Mouse (Mus musculus) inflammation-experienced regulatory T-cells (primary cell): ENCODE results near the gene Chpt1. TPM values are rescaled to one million over a fixed set of nuclear protein-coding genes. Genes with fewer than 3 reads are reported as not detected.

ENCODE experiments used
- polyA plus RNA-seq, 2 experiments: library from polyadenylated mRNA; unstranded; fragments of 100-300 nt; shearing (Covaris generic); gene quantifications; one replicate each; pipeline ENCODE4 v1.2.1; 2017

The Chpt1 gene
- polyA plus RNA-seq = 10 to 100 TPM; 11.2 to 13.6 TPM

GRCm38 (mm10) chr10:88503421-88504314 lies at the start of gene Chpt1:
Chpt1 (minus strand) TSS chr10:88504073.

DNA sequence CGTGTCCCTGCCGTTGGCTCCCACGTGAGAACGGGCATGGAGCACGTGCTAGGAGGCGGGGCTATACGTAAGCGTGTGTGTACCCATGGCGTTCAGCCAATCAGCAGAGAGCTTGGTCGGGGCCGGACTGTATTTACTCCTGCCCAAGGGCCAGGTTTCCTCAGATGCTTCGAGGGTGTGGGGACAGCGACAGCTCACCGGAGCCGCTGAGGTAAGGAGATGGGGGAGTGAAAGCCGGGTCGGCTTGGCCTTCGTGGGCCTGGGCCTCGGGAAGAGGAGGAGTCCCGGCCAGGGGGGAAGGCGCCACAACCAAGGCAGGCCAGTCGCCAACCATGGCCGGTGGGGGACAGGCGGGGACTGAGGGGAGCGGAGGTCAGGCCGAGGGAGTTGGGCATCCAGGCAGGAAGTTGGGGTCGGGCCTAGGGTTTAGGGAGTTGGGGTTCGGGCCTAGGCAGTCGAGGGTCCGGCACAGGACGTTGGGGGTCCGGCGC lies 44.3 kb downstream of the Chpt1 start, which contains the start of gene Sycp3:
Gene Sycp3, plus strand, starts transcription at position 68 of the 491 bp plus-strand sequence.

Other genes with a start within 250 kb of the Chpt1 start
- 1 to 10 TPM in 1 of 2 experiments, under 1 TPM in 1; 0.13 to 1.6 TPM for gene Dram1, start 125.0 kb downstream of the Chpt1 start, polyA plus RNA-seq
- gene Gnptab, start 124.9 kb downstream of the Chpt1 start, polyA plus RNA-seq = 10 to 100 TPM; 15.5 to 26.9 TPM
- gene Sycp3, start 44.5 kb downstream of the Chpt1 start, polyA plus RNA-seq = under 1 TPM in 1 of 2 experiments, not detected in 1; 0.18 TPM
- under 1 TPM; 0.27 to 0.36 TPM for gene Mybpc1, start 101.1 kb upstream of the Chpt1 start, polyA plus RNA-seq
- gene Spic, start 180.9 kb upstream of the Chpt1 start, polyA plus RNA-seq = 1 to 10 TPM in 1 of 2 experiments, under 1 TPM in 1; 0.08 to 4.3 TPM
- 10 to 100 TPM; 74.6 to 75.8 TPM for gene Arl1, start 226.8 kb upstream of the Chpt1 start, polyA plus RNA-seq